Mouse (Mus musculus) cerebellum, adult 11-12 months (tissue): ENCODE data around the gene Rnf138rt1.

Experiments
- DNase-seq: peaks from one replicate; pipeline ENCODE4 v3.0.0; 2022

The Rnf138rt1 gene

DNA sequence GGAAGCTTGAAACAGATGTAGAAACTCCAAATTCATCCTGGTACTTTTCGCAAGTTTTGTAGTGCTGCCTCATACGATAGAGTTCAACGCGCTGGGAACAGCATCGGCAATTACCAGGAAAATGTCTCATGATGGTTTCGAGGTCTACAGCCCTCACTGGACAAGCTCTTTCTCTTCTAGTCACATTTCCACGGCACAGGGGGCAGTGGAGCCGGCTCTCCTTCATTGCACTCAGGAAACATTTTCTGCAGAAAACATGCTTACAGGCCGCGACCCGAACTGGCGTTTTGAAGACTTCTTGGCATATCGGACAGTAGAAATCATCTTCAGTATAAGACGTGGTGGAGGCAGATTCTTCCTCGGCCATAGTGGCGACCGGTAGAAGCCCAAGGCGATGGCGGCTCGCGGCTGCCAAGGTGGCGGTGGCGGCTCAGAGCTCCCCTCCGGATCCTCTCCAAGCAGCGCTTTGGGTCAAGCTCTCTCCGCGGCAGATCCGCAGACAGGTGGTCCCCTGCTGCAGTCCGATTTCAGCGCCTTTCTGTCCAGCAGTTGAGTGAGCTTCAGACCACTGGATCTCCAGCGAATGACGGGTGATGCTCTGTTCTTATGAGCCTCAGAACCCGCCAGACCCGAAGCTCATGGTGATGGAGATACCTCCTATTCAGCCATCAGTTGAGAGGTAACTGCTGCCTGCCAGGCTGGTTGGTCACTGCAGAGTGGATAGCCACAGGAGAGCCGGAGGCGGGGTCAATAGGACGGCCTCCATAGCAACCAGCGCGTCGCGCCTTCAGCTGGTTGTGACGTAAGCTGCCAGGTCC is at the start of gene Rnf138rt1:
Gene Rnf138rt1 (minus strand): TSS at position 713 of the 818 bp plus-strand sequence.
- peak; percentile 43 for DNase-seq

- no peak for DNase-seq
Observed at GRCm38 (mm10) chrX:163807270-163807669, 46.1 kb upstream of the Rnf138rt1 start.

- DNase-seq, result no peak
Observed at GRCm38 (mm10) chrX:163766290-163766689, 5.2 kb upstream of the Rnf138rt1 start.

DNA sequence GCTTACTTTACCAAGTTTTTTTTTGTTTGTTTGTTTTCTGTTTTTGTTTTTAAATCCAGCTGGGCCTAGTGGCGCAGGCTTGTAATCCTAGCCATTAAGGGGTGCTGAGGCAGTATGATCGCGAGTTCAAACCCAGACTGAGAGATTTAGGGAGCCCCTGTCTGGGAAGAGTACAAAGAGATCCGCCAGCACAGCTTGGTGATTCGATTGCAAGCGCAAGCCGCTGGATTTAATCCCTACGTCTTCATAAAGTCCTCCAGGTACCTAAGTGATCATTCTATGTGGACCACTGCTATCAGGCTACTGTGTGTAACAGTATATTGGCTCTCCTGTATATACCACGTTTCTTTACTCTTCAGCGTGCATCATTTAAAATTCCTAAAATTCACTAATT is 303 bp upstream of the Rnf138rt1 start:
- no peak for DNase-seq

DNA sequence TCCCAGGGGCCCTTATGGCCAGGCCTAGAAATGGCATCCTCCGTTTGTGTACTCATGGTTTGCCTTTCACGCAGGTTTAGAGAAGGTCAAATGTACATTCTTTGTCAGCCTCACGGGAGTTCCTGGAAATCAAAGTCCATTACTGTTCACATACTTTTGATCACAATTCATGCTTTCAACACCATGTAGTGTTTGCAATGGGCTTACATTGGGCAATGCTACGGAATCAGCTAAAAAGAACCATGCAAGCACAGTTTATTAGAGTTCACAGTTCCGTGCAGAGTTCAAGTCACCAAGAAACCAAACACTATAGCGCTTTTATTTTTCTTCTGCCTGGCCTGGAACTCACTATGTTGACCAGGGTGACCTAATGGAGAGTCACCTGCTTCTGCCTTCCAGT is 15.1 kb downstream of the Rnf138rt1 start:
- DNase-seq, result no peak

DNA sequence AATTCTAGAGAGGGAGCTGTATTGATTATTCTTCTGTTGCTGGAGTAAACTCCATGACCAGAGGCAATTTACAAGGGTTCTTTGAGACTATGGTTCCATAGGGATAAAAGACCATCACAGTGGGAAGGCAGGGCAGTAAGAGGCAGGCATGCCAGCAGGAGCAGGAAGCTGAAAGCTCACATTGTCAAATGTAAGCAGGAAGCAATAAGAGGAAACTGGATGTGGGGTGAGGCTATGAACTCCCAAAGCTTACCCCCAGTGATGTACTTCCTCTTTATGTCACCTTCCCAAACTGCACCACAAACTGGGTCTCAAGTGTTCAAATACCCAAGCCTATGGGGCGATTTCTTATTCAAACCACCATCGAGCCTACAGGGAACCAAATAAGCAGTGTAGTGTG is 17.2 kb downstream of the Rnf138rt1 start:
- no peak for DNase-seq

- no peak for DNase-seq
Observed at GRCm38 (mm10) chrX:163738904-163739303, 22.2 kb downstream of the Rnf138rt1 start.

- no peak for DNase-seq
Observed at GRCm38 (mm10) chrX:163734145-163734544, 27.0 kb downstream of the Rnf138rt1 start.

- no peak for DNase-seq
Observed at GRCm38 (mm10) chrX:163723630-163724029, 37.5 kb downstream of the Rnf138rt1 start.

GRCm38 (mm10) chrX:163722785-163723577 is 38.1 kb downstream of the Rnf138rt1 start:
- no peak for DNase-seq

GRCm38 (mm10) chrX:163720597-163720996 is 40.5 kb downstream of the Rnf138rt1 start:
- DNase-seq, result no peak
